Mouse (Mus musculus): ENCODE measurements around the gene Ccpg1os.
A peak's percentile ranks its signal among the peaks of the same experiment; 100 is the strongest.

Gene Ccpg1os

DNA sequence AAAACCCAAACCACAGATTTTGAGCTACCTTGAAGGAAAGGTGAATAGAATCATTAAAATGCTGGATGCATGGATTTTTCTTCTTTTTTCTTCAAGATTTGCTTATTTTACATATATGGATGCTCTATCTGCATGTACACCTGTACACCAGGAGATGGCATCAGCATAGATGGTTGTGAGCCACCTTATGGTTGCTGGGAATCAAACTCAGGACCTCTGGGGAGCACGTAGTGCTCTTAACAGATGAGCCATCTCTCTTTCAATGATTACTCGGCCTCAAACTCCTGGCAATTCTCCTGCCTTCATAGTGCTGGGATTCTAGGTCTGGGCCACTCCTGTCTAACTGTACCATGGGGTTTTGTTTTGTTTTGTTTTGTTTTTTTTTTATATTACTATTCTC lies 2.1 kb downstream of the Ccpg1os start:
- DNase-seq (ENCODE audit: low spot score in 2 of 2) = no peak

DNA sequence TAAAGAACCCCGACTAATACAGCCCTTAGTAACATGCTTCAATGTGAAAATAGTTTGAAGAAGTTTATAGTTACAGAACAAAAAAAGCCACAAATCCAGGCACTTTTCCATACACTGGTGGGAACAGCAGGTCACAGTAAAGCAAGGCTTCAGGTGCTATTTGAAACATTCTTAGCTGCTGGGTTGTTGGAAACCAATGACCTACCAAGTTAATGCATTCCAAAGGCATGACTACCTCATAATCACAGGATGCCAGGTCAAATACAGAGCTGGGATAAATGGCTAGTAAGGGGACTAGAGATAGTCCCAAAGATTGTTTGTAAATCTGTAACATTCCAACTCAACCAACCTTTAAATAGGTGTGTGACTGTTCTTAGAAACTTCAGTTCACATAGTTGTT lies 9.9 kb downstream of the Ccpg1os start:
- no peak for DNase-seq (ENCODE audit: low spot score in 2 of 2)

GRCm38 (mm10) chr9:72974734-72975133 lies 10.4 kb downstream of the Ccpg1os start:
- DNase-seq (ENCODE audit: low spot score in 2 of 2) = no peak

GRCm38 (mm10) chr9:72972984-72973383 lies 12.2 kb downstream of the Ccpg1os start:
- DNase-seq (ENCODE audit: low spot score in 2 of 2) = no peak

DNA sequence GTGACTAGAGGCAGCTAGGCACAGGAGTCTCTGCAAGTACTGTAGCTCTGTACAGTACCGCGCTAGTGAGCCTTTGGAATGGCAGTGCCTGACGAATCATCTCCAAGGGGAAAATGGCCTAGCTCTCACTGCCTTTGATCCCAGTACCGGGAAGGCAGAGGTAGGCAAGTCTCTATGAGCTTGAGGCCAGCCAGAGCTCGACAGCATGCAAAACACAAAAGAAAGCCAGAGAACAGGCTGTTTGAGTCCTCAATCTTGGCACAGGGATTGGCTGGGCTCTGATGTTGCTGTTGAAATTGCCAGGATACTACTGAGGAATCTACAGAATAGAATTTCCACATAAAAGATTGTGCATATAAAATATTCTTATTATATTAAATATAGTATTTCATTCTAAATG lies 12.7 kb downstream of the Ccpg1os start:
- DNase-seq (ENCODE audit: low spot score in 2 of 2) = no peak

- DNase-seq (ENCODE audit: low spot score in 2 of 2) = no peak
These were observed 15.3 kb downstream of the Ccpg1os start for GRCm38 (mm10) chr9:72969874-72970273.

DNA sequence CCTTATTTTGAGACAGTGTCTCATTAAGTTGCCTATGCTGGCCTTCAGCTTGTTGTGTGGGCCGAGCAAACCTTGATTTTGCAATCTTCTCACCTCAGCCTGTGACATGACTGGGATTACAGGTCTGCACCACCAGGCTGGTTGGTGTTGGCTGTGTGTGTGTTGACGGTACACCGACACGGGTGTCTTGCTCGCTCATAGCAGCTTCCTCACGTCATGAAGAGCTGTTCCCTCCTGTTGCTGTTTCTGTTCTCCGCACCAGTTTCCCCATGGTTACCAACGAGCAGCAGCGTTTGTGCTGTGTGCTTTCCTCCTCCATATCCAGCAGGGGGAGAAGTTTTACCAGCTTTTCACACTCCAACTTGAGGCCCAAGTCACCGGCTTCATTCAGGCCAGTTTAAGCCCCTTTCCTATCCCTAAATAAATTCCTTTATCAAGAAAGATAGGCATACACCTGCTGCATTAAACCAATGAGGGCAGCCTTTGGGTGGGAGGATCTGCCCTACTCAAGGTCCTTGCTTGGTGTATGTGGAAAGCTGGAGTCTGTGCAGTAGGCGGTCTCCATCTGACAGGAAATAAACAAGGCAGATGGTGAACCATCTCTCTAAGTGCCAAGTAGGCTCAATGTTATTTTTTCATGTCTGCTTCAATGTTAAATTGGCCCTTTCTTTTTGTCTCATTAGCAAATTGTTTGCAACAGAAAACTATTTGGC lies 16.7 kb downstream of the Ccpg1os start:
- peak; percentile 65 to 81 for DNase-seq (ENCODE audit: low spot score in 2 of 2)

DNA sequence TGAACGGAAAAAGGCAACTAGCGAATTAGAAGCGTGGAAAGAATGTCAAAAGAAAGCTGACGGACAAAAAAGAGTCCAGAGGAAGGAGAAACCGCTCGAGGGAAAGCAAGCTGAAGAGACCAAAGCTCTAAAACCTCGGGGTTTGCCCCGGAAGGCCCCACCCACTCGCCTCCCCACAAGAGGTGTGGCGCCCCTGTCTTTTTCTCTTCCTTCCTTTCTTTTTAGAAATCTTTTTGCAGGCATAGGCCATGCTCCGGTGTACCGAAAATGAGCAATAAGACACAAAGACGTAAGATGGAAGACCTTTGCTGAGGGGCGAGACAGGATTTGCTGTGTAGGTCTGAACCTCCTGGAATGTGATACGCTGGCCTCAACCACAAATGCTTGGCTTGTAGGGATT lies 23.2 kb downstream of the Ccpg1os start:
- no peak for DNase-seq (ENCODE audit: low spot score in 2 of 2)

- no peak for DNase-seq (ENCODE audit: low spot score in 2 of 2)
These were observed 23.8 kb downstream of the Ccpg1os start for GRCm38 (mm10) chr9:72961346-72961745.

GRCm38 (mm10) chr9:72958521-72959450 lies 26.4 kb downstream of the Ccpg1os start, which contains the start of the genes Dyx1c1 and Gm44503:
Dyx1c1 (plus strand) TSS chr9:72958785.
Gm44503 (plus strand) TSS chr9:72958852.
- DNase-seq (ENCODE audit: low spot score in 2 of 2) = peak; percentile 43 to 76

DNA sequence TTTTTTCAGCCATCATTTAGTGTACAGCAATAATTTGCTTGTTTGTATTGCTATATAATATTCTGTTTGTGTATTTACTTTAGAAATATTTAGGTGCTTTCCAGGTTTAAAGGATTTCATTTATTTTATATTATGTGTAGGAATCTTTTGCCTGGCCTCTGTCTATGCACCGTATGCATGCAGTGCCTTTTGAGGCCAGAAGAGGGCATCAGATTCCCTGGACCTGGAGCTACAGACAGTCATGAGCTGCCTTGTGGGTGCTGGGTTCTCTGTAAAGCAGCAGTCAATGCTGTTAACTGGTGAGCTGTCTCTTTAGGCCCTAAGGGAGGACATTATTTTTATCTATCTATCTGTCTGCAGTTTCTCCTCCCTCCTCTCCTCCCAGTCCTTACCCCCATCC lies 29.6 kb downstream of the Ccpg1os start:
- DNase-seq (ENCODE audit: low spot score in 2 of 2) = peak in 1 of 2 experiments; percentile 38

GRCm38 (mm10) chr9:72954746-72955145 lies 30.4 kb downstream of the Ccpg1os start:
- no peak for DNase-seq (ENCODE audit: low spot score in 2 of 2)

DNA sequence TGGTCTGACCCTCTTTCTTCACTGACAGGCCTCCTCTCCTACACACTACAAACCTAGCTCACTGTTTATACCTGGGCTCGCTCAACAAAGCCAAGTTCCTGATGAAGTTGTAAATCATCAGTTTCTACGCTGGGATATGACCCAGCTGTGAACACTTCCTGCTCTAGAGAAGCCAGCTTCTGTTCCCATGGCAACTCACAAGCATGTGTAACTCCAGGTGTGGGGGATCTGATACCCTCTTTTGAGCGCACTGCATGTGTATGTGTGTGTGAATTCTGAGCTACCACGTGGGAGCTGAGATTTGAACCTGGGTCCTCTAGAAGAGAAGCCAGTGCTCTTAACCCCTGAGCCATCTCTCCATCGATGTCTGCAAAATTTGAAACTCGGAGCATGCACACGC lies 35.6 kb downstream of the Ccpg1os start:
- no peak for DNase-seq (ENCODE audit: low spot score in 2 of 2)

- no peak for DNase-seq (ENCODE audit: low spot score in 2 of 2)
These were observed 38.2 kb downstream of the Ccpg1os start for GRCm38 (mm10) chr9:72947010-72947409.

DNA sequence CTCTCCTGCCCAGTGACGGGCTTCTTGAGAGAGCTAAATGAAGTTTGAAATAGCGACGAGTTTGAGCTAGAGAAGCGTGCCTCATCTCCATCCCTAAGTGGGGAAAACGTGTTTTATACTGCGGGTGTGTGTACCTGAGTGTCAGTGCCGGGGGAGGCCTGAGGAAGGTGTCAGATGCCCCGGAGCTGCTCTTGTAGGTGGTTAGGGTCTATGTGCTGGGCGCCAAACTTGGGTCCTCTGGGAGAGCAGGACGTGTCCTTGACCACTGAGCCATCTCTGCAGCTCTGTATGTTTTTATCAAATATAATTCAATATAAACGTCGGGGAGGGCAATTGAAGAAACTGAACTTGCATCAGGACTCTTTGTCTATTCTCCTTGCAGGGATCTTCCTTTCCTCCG lies 40.9 kb downstream of the Ccpg1os start:
- no peak for DNase-seq (ENCODE audit: low spot score in 2 of 2)

DNA sequence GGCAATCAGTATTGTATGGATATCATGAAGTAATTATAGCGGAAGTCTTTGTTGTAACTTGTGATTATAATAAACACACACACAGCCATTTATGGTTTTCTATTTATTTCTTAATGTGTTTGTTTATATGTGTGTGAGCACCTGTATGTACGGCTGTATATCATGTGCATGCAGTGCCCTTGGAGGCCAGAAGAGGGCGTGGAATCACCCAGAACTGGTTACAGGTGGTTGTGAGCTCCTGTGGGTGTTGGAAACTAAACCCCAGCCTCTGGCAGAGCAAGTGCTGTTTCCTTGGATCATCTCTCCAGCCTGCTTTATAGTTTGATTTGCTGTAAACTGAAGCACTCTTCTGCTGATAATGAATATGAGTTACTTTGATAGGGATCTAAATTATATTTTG lies 41.8 kb downstream of the Ccpg1os start:
- no peak for DNase-seq (ENCODE audit: low spot score in 2 of 2)

GRCm38 (mm10) chr9:72936301-72936700 lies 48.9 kb downstream of the Ccpg1os start:
- DNase-seq (ENCODE audit: low spot score in 2 of 2) = no peak

DNA sequence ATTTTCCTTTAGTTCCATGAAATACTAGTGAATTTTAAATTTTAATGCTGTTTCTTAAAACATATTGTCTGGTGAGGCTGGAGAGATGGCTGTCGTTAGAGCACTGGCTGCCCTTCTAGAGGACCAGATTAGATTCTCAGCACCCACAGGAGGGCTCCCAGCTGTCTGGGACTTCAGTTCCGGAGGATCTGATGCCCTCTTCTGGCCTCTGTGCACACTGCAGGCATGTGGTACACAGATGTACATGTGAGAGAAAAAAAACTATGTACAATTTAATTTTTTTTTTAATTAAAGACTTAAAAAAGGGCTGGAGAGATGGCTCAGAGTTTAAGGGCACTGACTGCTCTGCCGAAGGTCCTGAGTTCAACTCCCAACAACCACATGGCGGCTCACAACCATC lies 49.9 kb downstream of the Ccpg1os start:
- no peak for DNase-seq (ENCODE audit: low spot score in 2 of 2)

DNA sequence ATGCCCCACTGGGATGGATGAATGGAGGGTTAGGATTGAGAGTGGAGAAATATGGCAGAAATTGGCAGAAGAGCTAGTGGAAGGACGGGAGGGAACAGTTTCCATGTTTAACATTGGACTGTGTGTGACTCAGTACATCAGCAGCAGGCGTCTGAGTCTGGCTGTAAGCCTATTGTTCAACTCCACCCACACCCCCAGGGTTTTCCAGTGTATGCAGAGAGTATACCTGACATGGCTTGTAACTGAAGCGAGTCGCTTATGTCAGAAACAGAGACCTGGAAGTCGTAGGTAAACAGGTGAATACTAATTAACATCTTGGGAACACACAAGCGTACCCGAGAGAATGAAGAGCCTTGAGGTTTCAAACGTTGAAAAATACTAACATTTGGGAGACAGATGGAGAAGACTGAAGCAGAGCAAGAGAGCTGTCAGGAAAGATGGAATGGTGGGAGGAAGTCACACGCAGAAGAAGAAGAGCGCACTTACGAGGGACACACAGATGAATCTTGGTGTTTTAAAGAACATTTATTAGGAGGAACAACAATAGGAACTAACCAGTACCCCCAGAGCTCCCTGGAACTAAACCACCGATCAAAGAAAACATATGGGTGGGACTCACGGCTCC lies 53.9 kb downstream of the Ccpg1os start:
- peak; percentile 38 to 80 for DNase-seq (ENCODE audit: low spot score in 2 of 2)
